Mouse (Mus musculus): ENCODE results near the gene Prkce.

DNA sequence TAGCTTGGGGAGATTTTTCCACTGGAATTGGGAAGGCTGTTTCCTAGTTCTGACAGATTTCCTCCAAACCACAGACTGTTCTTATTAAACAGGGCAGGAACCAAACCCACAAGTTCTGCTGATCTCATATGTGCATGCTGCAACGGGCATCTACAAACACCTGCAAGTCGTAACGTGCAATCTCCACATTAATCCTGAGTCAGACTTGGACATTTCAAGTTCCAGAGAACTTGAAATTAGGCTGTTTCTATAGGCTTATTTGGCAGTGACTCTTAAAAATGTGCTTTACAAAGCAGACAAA, 277.8 kb downstream of the Prkce start:
- TF ChIP-seq CTCF (IDR thresholded peaks at IDR 0.05; ENCODE audit: low read depth) (no peak), EP300 (IDR thresholded peaks at IDR 0.05; ENCODE audit: low read depth) (no peak)
